Comparison of ENCODE assay signal across 8 mouse cellular contexts in the genomic region with DNA sequence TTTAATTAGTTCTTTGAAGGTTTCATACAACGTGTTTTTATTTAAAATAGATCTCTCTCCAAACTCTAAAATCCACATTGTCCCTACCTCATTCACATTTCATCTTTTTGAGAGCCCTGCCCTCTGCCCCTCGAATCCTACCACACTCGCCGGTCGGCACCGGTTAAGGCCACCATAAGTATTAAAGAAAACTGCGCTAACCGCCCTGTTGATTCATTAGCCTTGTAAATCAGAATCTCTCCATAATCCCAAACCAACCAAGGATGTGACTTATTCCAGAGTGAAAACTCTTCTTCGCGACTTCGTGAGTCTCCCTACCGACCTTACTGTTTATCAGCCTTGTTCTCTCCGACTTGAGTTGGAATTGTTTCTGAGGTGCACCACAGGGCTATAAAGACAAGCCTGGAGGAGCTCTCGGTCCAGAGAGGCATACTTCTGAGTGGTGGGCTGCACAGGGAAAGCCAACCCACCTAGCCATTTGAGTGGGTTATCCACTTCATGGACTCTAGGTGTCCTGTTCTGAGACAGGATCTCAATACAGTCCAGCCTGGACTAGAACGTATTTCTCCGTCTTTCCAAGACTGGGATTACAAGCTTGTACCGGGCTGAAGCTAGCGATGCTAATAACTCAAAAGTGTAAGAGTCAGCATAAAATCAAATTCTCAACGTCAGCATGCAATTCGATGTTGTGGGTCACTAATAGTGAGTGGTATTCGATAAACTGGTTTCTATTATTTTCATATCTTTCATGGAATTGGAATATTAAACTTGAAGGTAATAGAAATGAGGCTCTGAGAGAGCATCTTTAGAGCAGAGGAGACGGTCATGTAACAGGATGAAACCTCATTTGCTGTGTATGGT. TPM values are rescaled to one million over a fixed set of nuclear protein-coding genes. Genes with fewer than 3 reads are reported as not detected.
DNase-seq lines count a peak whose midpoint lies in the region; ATAC-seq and TF ChIP-seq lines count a peak whose summit lies in the region.

No protein-coding gene starts in this region.

- no peak for TF ChIP-seq POLR2A in kidney, adult 2 months (IDR thresholded peaks at IDR 0.05; ENCODE audit: low read depth, low read length)

- peak overlapping the region; percentile 92 for H3K9ac ChIP-seq in intestine, embryonic 14.5 days (ENCODE audit: low read length)
- peak overlapping the region; percentile 92 for H3K9ac ChIP-seq in midbrain, postnatal 0 days (replicated peaks; ENCODE audit: low read length, poor library complexity, severe bottlenecking)

- no peaks in the 10 kb centered on the region for H3K27me3 ChIP-seq in kidney, adult 2 months (replicated peaks; ENCODE audit: control insufficient read depth, insufficient read depth, low read length)
- no peaks in the 10 kb centered on the region for H3K27me3 ChIP-seq in E14TG2a.4 (ENCODE audit: insufficient read depth, low read length)
- no peaks in the 10 kb centered on the region for H3K27me3 ChIP-seq in erythroblast, embryonic 14.5 days (ENCODE audit: control insufficient read depth)
- no peaks in the 10 kb centered on the region for H3K27me3 ChIP-seq in intestine, embryonic 14.5 days (replicated peaks; ENCODE audit: control insufficient read depth, insufficient read depth, low read length)
- no peaks in the 10 kb centered on the region for H3K27me3 ChIP-seq in midbrain, postnatal 0 days (ENCODE audit: insufficient read depth, low read length)

- 20% methylated on average over 22 of the region's 22 CpGs for WGBS in kidney, adult 2 months
- 27% methylated on average over 22 of the region's 22 CpGs for WGBS in intestine, embryonic 14.5 days
- WGBS in midbrain, postnatal 0 days, result 29% methylated on average over 22 of the region's 22 CpGs

- peak; percentile 36; the same call in 1 of the 2 replicates for ATAC-seq in intestine, embryonic 14.5 days (replicated peaks; ENCODE audit: low FRiP score, low TSS enrichment, low read depth)
- ATAC-seq in midbrain, postnatal 0 days (ENCODE audit: low FRiP score), result peak; percentile 31; the same call in 1 of the 2 replicates

- peaks cover 32% of the 10 kb centered on the region; the same call in 1 of the 2 replicates for H3K4me1 ChIP-seq in kidney, adult 2 months (ENCODE audit: control insufficient read depth, insufficient read depth, low read length)
- H3K4me1 ChIP-seq in E14TG2a.4 (replicated peaks; ENCODE audit: low read depth, low read length), result peaks cover 30% of the 10 kb centered on the region
- peaks cover 38% of the 10 kb centered on the region for H3K4me1 ChIP-seq in erythroblast, embryonic 14.5 days (ENCODE audit: control insufficient read depth)
- peaks cover 13% of the 10 kb centered on the region for H3K4me1 ChIP-seq in intestine, embryonic 14.5 days (replicated peaks; ENCODE audit: control insufficient read depth, insufficient read depth, low read length)
- 0 out of 2 replicates have a peak, but pooled peaks cover 3% of the 10 kb centered on the region for H3K4me1 ChIP-seq in midbrain, postnatal 0 days (ENCODE audit: insufficient read depth, low read length)

- H3K9me3 ChIP-seq in E14TG2a.4 (ENCODE audit: low read length), result no peaks in the 10 kb centered on the region
- no peaks in the 10 kb centered on the region for H3K9me3 ChIP-seq in erythroblast, embryonic 14.5 days (ENCODE audit: control insufficient read depth, low read length)
- H3K9me3 ChIP-seq in intestine, embryonic 14.5 days (ENCODE audit: control insufficient read depth, low read length), result no peaks in the 10 kb centered on the region
- H3K9me3 ChIP-seq in midbrain, postnatal 0 days (ENCODE audit: low read length), result no peaks in the 10 kb centered on the region

- peak overlapping the region; percentile 61; the same call in 1 of the 2 replicates for H3K27ac ChIP-seq in kidney, adult 2 months (ENCODE audit: insufficient read depth, low read depth, low read length)
- H3K27ac ChIP-seq in intestine, embryonic 14.5 days (ENCODE audit: low read depth), result no peak overlapping the region
- H3K27ac ChIP-seq in midbrain, postnatal 0 days (ENCODE audit: low read depth, low read length), result peak overlapping the region; percentile 82

- peak overlapping the region; percentile 96 for H3K4me2 ChIP-seq in intestine, embryonic 14.5 days (ENCODE audit: low read length)
- H3K4me2 ChIP-seq in midbrain, postnatal 0 days (ENCODE audit: low read depth, low read length, poor library complexity, severe bottlenecking), result peak overlapping the region; percentile 73

- DNase-seq in kidney, adult 2 months, result no peak
- no peak for DNase-seq in kidney, adult 9 months
- peak; percentile 59 for DNase-seq in intestine, embryonic 14.5 days (ENCODE audit: low spot score)
- DNase-seq in midbrain, postnatal 0 days (ENCODE audit: low spot score), result peak; percentile 16
- no peak for DNase-seq in B cell, adult 2 months
- DNase-seq in urinary bladder, postnatal 14 days (ENCODE audit: low spot score), result no peak

- TF ChIP-seq CTCF in kidney, adult 2 months (conservative IDR thresholded peaks at IDR 0.05; ENCODE audit: insufficient read depth, insufficient read length, low read depth, low read length), result no peak
- no peak for TF ChIP-seq CTCF in E14TG2a.4 (conservative IDR thresholded peaks at IDR 0.05; ENCODE audit: low read length)
- no peak for TF ChIP-seq CTCF in midbrain, postnatal 0 days (IDR thresholded peaks at IDR 0.05)

- peak overlapping the region; percentile 70 for H3K4me3 ChIP-seq in kidney, adult 2 months (ENCODE audit: insufficient read depth, low read depth, low read length)
- H3K4me3 ChIP-seq in E14TG2a.4 (replicated peaks; ENCODE audit: low read length), result peak overlapping the region; percentile 96
- H3K4me3 ChIP-seq in erythroblast, embryonic 14.5 days (replicated peaks), result peak overlapping the region; percentile 79
- peak overlapping the region; percentile 92 for H3K4me3 ChIP-seq in intestine, embryonic 14.5 days (ENCODE audit: low read depth, low read length)
- H3K4me3 ChIP-seq in midbrain, postnatal 0 days (ENCODE audit: low read depth, low read length), result peak overlapping the region; percentile 86

- no peaks in the 10 kb centered on the region; the same call in 1 of the 2 replicates for H3K36me3 ChIP-seq in kidney, adult 2 months (ENCODE audit: control insufficient read depth, insufficient read depth, low read length)
- H3K36me3 ChIP-seq in E14TG2a.4 (ENCODE audit: insufficient read depth, low read length), result peaks cover 46% of the 10 kb centered on the region
- H3K36me3 ChIP-seq in erythroblast, embryonic 14.5 days (ENCODE audit: control insufficient read depth), result peaks cover 48% of the 10 kb centered on the region
- H3K36me3 ChIP-seq in intestine, embryonic 14.5 days (ENCODE audit: control insufficient read depth, insufficient read depth, low read length), result peaks cover 27% of the 10 kb centered on the region
- H3K36me3 ChIP-seq in midbrain, postnatal 0 days (ENCODE audit: insufficient read depth, low read length), result peaks cover 25% of the 10 kb centered on the region

RNA-seq across cellular contexts. Expression of gene Chuk, which starts 0.6 kb away (rescaled TPM):
- polyA plus RNA-seq in kidney, adult 2 months (2012; rRNA removed), result 28.9 and 34.4 TPM in 2 replicates
- polyA plus RNA-seq in erythroblast, embryonic 14.5 days (2012), result 0.27 and 0.37 TPM in 2 replicates
- polyA plus RNA-seq in intestine, embryonic 14.5 days (2014; fragmentation: Nextera tagmentation; extraction: Ambion mirVana), result 37.5 and 40.4 TPM in 2 replicates
- 40.7 and 52.4 TPM in 2 replicates for total RNA-seq in midbrain, postnatal 0 days (2014; rRNA removed)
- polyA plus RNA-seq in midbrain, postnatal 0 days (2015; fragmentation: Nextera tagmentation; extraction: Ambion mirVana), result 31.6 and 34.7 TPM in 2 replicates

RNA-seq across cellular contexts. Expression of gene Cwf19l1, which starts 27.8 kb away (rescaled TPM):
- 7.9 and 9.9 TPM in 2 replicates for polyA plus RNA-seq in kidney, adult 2 months (2012; rRNA removed)
- 0.34 and 0.41 TPM in 2 replicates for polyA plus RNA-seq in erythroblast, embryonic 14.5 days (2012)
- polyA plus RNA-seq in intestine, embryonic 14.5 days (2014; fragmentation: Nextera tagmentation; extraction: Ambion mirVana), result 35.5 and 37.8 TPM in 2 replicates
- 13.4 and 27.0 TPM in 2 replicates for total RNA-seq in midbrain, postnatal 0 days (2014; rRNA removed)
- polyA plus RNA-seq in midbrain, postnatal 0 days (2015; fragmentation: Nextera tagmentation; extraction: Ambion mirVana), result 27.8 and 30.6 TPM in 2 replicates

RNA-seq across cellular contexts. Expression of gene Erlin1, which starts 38.3 kb away (rescaled TPM):
- polyA plus RNA-seq in kidney, adult 2 months (2012; rRNA removed), result 23.4 and 28.3 TPM in 2 replicates
- 0.02 and 0.04 TPM in 2 replicates for polyA plus RNA-seq in erythroblast, embryonic 14.5 days (2012)
- 21.9 and 25.7 TPM in 2 replicates for polyA plus RNA-seq in intestine, embryonic 14.5 days (2014; fragmentation: Nextera tagmentation; extraction: Ambion mirVana)
- 9.8 and 11.8 TPM in 2 replicates for total RNA-seq in midbrain, postnatal 0 days (2014; rRNA removed)
- polyA plus RNA-seq in midbrain, postnatal 0 days (2015; fragmentation: Nextera tagmentation; extraction: Ambion mirVana), result 15.9 and 16.4 TPM in 2 replicates

RNA-seq across cellular contexts. Expression of gene Bloc1s2, which starts 38.4 kb away (rescaled TPM):
- polyA plus RNA-seq in kidney, adult 2 months (2012; rRNA removed), result 19.7 and 28.1 TPM in 2 replicates
- 3.9 and 5.6 TPM in 2 replicates for polyA plus RNA-seq in erythroblast, embryonic 14.5 days (2012)
- 85.5 and 97.1 TPM in 2 replicates for polyA plus RNA-seq in intestine, embryonic 14.5 days (2014; fragmentation: Nextera tagmentation; extraction: Ambion mirVana)
- total RNA-seq in midbrain, postnatal 0 days (2014; rRNA removed), result 40.4 and 56.7 TPM in 2 replicates
- polyA plus RNA-seq in midbrain, postnatal 0 days (2015; fragmentation: Nextera tagmentation; extraction: Ambion mirVana), result 200 and 201 TPM in 2 replicates

Comparison
In these comparisons a context has a peak if more than half of its experiments do, and no peak if none do; other contexts are left out.
1. DNase-seq: peak in intestine, embryonic 14.5 days (single experiment) and midbrain, postnatal 0 days (single experiment); none in kidney, adult 2 months (single experiment), kidney, adult 9 months (single experiment), B cell, adult 2 months (0 of 2) and urinary bladder, postnatal 14 days (single experiment).
2. RNA of gene Chuk, which starts 0.6 kb away (polyA plus RNA-seq): 37.5 to 40.4 TPM in intestine, embryonic 14.5 days, 31.6 to 34.7 TPM in midbrain, postnatal 0 days and 28.9 to 34.4 TPM in kidney, adult 2 months; 0.27 to 0.37 TPM in erythroblast, embryonic 14.5 days; every median in the first group is over 10 times any median in the second.
3. RNA of gene Erlin1, which starts 38.3 kb away (polyA plus RNA-seq): 23.4 to 28.3 TPM in kidney, adult 2 months, 21.9 to 25.7 TPM in intestine, embryonic 14.5 days and 15.9 to 16.4 TPM in midbrain, postnatal 0 days; 0.02 to 0.04 TPM in erythroblast, embryonic 14.5 days; every median in the first group is over 10 times any median in the second.
4. Peak in every context shown above with its lines, with median percentiles within 50 percentile points of each other: H3K4me3 ChIP-seq.